Mouse (Mus musculus) CD4-positive helper T cell, adult 2 months (primary cell): ENCODE results near the gene Plcl1.
"Not testable (repeated sequence)": the region's sequence is repeated elsewhere in the genome, so short reads cannot be mapped to it uniquely, and the experiment has no call there.

Experiments used
- DNase-seq: peaks from one replicate; pipeline ENCODE4 v3.0.0-alpha.2; 2012; ENCODE audit warnings: low read depth, missing footprints, low spot score

Gene Plcl1

DNA sequence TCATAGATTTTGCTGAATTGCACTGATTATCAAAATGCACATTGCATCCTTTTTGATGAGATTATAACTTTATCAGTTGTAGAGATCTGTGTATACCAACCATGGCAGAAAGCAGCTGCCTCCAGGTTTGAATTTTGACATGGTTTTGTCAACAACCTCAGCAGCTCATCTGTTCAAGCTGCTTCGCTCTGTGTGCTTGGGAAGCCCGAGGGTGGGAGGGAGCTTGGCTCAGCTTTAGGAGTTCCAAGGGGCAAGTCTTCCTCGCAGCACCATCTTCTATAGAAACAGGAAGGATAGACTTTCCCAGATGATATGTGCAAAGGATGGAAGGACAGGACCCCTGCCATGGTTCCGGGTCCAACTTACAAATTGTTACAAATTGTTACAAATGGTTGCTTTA is 32.9 kb downstream of the Plcl1 start:
- DNase-seq: no peak

- no peak for DNase-seq
Observed at GRCm38 (mm10) chr1:55445043-55445688, 39.4 kb downstream of the Plcl1 start.

- DNase-seq: no peak
Observed at GRCm38 (mm10) chr1:55445689-55446044, 39.9 kb downstream of the Plcl1 start.

DNA sequence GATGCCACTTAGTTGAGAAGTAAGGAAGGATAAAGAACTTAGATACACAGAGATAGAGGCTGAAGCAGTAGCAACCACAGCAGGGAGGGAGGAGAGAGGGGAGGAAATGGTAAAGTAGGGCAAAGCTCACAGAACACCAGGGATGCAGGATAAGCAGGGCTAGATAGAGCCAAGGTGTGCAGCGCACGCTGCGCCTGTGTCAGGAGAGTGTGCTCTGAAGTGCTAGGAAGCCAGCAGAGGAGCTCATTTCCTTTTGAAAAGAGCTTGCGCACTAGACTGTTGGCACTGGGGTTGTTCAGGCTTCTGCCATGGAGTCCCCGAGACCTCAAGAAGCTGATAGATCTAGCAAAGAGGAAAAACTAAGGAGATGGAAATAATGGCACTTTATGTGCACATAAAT is 40.6 kb downstream of the Plcl1 start:
- peak; percentile 50 for DNase-seq

DNA sequence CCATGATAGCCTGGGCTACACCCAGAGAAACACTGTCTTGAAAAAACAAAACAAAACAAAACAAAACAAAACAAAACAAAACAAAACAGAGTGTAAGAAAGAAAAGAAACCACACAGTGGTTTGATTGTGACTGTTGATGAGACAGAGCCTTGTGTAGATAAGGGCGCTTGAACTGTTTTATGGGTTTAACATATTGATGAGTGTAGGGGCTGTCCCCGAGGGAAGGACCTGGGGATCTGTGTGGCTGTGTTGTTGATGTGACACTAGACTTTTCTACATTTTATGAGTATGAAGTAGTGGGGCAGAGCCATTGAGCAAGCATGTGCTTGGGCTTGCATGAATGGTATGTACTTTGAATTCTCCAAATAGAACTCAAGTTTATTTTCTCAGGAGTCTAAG is 41.2 kb downstream of the Plcl1 start:
- DNase-seq: peak; percentile 64

DNA sequence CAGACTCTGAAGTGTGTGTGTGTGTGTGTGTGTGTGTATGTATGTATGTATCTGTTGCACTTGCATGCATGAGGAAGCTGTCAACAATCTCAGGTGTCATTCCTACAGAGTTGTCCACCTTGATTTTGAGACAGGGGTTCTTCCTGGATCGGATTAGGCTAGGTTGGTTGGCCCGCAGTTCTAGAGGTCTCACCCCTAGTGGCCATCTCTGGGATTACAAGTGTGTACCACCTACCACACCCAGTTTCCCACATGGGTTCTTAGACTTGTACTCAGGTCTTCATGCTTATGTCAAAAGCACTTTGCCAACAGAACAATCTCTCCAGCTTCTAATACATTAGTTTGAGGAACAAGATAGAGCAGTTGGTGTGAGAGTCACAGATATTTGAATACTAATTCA is 41.9 kb downstream of the Plcl1 start:
- DNase-seq: peak; percentile 37

DNA sequence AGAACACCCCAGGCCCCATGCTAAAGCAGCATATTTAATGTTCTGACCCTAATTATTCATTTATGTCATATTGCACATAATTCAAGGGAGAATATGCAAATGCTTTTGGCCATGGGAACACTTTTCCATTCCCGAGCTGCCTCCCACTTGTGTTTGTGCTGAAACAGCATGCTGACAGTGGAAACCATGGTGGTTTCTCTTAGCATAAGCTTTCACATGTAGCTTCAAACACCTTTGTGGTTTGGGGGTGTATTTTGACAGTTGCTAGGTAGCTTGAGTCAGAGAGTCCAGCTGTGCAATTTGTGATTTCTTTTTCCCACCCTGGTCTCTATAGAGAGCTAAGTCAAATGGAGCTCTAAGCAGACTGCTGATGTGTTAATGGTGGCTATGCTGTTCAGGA is 42.4 kb downstream of the Plcl1 start:
- peak; percentile 53 for DNase-seq

DNA sequence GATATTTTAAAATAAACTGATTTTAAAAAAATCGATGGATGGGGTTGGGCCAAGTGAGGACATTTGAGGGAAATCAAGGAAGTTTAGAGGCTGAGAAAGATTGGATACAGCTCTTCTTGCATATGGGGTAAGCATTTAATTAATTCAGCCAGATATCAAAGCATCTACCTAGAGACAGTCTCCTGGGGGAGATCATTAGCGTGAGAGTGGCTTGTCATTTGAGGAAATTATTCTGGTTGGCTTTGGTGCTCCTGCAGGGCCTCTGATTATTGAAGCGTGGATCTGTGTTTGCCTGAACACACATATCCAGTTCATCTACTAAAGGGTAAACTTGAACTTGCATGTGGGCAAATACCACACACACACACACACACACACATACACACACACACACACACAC is 44.1 kb downstream of the Plcl1 start:
- DNase-seq: no peak

DNA sequence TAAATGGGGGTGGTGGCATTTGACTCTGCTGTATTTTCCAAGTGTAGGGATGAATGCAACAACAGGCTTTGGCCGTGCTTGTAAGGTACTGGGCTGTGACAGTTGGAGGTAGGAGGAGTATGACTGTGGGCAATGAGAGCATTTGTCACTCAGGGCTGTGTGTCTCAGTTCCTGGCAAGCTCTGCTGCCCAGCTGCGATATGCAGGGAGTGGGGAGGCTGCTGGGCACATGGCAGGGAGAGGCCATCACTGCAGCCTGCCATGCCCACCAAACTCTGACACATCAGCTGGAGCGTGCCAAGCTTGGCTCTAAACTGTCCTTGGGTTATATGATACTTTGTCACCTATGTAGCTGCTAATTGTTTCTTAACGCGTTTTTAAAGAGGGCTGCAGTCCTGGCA is 48.4 kb downstream of the Plcl1 start:
- DNase-seq: no peak

- DNase-seq: no peak
Observed at GRCm38 (mm10) chr1:55462301-55462700, 56.6 kb downstream of the Plcl1 start.

GRCm38 (mm10) chr1:55473756-55474155 is 68.0 kb downstream of the Plcl1 start:
- peak; percentile 14 for DNase-seq

DNA sequence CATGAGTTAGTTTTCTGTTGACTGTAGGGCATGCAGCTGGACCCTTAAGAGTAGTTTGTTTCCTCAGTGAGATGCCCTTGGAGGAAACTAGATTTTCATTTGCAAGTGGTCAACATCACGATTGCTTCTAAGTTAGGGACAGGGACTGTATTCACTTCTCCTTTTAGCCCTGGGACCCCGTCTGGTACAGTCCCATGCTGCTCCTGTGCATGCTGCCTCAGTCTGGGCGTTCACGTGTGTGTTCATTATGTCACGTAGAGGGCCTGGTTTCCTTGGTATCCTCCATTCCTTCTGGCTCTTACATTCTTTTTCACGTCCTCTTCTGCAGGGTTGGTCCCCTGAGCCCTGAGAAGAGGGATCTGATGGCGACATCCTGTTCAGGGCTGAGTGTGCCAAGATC is 69.3 kb downstream of the Plcl1 start:
- DNase-seq: no peak

- DNase-seq: not testable (repeated sequence)
Observed at GRCm38 (mm10) chr1:55487371-55487770, 81.7 kb downstream of the Plcl1 start.

- peak; percentile 12 for DNase-seq
Observed at GRCm38 (mm10) chr1:55488261-55488660, 82.5 kb downstream of the Plcl1 start.

GRCm38 (mm10) chr1:55489355-55489754 is 83.6 kb downstream of the Plcl1 start:
- DNase-seq: no peak

GRCm38 (mm10) chr1:55499872-55500271 is 94.2 kb downstream of the Plcl1 start:
- DNase-seq: no peak

GRCm38 (mm10) chr1:55500981-55501682 is 95.4 kb downstream of the Plcl1 start:
- DNase-seq: no peak

- DNase-seq: no peak
Observed at GRCm38 (mm10) chr1:55505811-55506210, 100.1 kb downstream of the Plcl1 start.

GRCm38 (mm10) chr1:55507061-55507460 is 101.3 kb downstream of the Plcl1 start:
- DNase-seq: no peak

GRCm38 (mm10) chr1:55509587-55509986 is 103.9 kb downstream of the Plcl1 start:
- no peak for DNase-seq

- no peak for DNase-seq
Observed at GRCm38 (mm10) chr1:55512165-55512564, 106.4 kb downstream of the Plcl1 start.

GRCm38 (mm10) chr1:55512799-55513198 is 107.1 kb downstream of the Plcl1 start:
- not testable (repeated sequence) for DNase-seq

GRCm38 (mm10) chr1:55517182-55517581 is 111.5 kb downstream of the Plcl1 start:
- DNase-seq: no peak
